Mouse (Mus musculus) 416B (cell line): ENCODE results near the gene Gng7.

Experiments used
- DNase-seq: peaks from one replicate; pipeline ENCODE4 v3.0.0; 2011; ENCODE audit warnings: low read depth

Gng7 gene

DNA sequence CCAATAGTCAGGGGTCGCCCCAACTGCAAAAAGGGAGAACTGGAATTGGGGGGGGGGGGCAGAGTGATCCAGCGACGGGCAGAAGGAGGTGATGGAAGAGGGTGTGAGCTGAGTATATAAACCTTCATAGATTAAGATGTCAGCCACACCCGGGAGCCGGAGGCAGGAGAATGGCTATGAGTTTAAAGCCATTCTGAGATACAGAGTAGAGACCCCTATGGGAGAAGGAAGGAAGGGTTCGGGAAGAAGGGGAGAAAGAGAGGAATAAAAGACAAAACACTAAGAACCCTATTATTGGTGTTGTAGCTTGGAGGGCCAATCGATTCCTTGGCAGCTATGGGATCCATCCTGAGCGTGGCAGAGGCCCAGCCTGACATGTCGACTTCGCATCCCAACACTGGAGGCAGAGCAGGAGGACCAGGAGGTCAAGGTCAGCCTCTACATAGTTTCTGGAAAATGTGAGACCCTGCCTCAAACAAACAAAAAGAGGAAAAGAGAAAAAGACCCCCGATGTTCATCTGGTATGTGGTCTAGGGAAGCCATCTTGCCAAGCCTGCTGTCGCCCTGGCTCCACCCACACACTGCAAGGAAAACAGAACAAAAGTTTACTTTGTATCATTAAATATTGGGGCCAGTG, 11.0 kb upstream of the Gng7 start, which contains the start of gene Diras1:
Gene Diras1, minus strand, starts transcription at position 24 of the 637 bp plus-strand sequence.
- no peak for DNase-seq

DNA sequence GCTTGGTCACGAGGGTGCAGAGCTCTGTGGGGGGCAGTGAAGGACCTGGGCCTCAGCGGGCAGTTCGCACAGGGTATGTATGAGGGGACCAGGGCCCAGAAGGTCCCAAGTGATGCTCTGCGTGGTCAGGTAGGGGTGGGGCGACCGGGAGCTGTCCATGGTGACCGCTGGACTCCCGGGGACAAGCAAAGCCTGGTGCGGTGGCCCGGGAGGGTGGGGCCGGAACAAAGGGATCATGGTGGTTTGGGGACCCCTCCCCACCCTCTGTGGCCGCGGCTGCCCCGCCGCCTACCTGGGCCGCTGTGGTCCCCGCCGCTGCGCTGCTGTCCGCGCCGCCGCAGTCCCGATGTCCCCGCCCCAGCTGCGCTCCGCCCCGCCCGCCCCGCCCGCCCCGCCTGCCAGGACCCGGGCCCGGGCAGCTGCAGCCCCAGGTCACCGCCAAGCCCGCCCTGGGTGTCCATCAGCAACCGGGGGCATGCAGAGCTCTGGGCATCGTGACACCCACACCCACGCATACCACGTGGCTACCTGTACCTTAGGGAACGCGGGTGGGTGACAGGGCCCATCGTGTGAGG, 10.4 kb upstream of the Gng7 start:
- no peak for DNase-seq

DNA sequence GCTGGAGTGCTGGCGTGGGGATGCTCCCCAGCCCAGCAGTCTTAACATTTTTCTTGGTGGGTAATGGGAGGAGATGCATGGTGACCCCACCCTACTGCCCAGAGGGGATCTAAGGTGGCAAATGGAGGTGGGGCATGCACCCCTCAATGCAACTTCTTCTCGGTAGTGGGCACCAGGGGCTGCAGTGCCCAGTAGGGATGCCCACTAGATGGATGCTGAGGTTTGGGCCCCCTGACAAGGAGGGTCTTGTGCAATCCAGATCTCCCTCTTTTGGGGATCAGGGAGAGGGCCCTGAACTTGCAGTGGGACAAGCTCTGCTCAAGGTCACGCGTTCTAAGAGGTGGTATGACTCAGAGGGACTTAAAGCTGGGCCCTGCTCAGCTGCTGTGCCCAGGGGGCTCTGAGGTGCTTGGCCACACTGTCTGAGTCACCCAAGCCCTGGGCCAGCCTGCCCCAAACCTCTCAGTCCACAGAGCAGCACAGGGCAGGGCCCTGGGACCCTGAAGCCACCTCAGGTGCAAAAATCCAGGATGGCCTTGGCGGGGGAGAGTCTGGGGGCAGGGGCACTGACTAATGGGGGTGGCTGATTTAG, 9.7 kb upstream of the Gng7 start:
- peak; percentile 17 for DNase-seq

DNA sequence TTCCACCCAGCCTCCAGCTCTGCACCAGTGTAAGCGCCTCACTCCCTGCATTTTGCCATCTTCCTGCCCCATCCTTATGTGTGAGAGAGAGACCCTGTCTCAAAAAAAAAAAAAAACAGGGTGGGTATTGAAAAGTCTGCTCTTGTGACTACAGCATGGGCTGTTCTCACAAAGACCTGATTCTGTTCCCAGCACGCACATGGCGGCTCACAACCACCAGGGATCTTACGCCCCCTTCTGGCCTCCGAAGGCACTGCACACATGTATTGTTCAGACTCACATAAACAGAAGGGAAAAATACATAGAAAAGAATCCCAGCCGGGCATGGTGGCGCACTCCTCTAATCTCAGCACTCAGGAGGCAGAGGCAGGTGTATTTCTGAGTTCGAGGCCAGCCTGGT, 8.0 kb upstream of the Gng7 start:
- DNase-seq, result peak; percentile 46

DNA sequence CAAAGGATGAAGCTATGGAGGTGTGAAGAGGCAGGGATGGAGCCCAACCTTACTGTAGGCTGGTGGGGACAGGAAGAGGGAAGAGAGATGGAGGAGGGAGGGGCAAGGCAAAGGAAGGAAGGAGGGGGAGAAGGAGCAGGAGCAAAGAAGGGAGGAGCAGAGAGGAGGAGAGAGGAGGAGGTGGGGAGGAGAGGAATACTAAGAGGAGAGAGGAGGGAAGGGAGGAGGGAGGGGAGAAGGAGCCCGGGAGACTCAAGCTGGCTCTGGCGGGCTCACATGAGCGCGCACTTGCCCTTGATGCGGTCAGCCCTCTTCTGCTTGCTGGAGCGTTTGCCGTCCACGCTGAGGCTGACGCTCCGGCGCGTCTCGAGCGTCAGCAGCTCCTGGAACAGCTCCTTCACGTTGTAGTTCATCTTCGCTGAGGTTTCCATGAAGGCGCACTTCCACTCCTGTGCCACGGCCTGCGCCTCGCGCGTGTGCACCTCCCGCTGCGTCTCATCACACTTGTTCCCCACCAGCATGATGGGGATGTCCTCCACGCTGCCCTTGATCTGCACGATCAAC, 6.9 kb upstream of the Gng7 start:
- DNase-seq, result no peak

DNA sequence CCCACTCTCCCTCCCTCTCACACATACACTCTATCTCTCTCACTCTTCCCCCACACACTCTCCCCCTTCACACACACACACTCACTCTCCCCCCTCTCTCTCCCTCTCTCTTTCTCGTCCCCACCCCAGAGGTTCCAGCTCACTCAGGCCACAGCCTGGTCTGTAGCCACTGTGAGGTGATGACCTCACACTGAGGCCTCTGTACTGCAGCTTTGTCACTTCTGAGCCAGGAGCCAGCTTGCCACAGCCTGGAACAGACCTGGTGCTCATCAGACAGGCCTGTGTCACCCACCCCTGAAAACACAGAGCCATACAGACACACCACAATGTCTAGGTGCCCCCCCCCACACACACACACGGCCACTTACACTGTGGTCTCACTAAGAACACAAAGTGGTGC, 5.5 kb upstream of the Gng7 start:
- peak; percentile 14 for DNase-seq

DNA sequence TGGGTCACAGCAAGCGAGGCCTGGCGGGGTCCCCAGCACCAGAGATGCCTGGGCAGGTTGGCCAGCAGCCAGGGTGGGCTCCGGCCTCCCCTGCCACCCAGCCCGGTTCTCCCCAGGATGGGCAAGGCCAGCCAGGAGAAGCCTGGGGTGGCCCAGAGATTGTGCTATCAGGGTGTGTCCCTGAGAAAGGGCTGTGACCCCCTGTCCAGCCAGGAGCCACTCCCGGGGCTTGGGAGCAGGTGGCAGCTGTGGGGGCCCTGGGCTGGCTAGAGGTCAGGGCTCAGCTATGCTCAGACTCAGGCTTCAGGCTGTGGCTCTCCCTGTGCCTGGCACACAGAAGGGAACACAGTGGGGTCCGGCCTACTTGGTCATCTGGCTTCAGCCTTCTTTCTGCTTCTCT, 4.9 kb upstream of the Gng7 start:
- no peak for DNase-seq

DNA sequence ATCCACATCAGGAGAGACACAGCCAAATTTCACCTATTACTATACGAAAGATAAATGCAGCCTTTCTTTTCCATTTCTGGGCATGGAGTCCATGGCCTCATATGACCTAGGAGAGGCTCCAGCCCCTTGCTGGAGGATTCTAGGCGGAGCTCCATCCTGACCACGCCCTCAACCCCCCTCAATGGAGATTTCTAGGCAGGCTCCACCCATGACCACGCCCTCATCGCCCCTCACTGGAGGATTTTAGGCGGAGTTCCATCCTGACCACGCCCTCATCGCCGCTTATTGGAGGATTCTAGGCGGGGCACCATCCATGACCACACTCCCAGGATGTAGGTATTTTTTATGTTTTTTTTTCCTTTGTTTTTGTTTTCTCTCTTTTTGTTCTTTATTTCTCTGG, 3.6 kb upstream of the Gng7 start:
- DNase-seq, result peak; percentile 79

DNA sequence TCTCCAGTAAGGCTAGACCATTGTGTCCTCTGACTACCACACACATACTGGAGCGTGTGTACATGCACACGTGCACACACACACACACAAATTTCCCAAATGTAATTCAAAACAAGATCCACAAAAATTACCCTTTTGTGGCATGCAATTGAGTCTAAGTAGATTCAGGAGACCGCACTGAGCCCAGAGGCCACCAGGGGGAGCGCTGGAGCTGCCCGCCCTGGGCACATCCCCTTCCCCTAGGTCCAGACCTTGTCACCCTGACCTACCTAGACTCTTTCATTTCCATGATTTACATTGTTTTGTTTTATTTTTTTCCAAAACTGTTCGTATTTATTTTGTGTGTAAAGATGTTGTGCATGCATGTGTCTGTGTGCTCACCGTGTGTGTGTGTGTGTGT, 1.9 kb upstream of the Gng7 start:
- peak; percentile 73 for DNase-seq

DNA sequence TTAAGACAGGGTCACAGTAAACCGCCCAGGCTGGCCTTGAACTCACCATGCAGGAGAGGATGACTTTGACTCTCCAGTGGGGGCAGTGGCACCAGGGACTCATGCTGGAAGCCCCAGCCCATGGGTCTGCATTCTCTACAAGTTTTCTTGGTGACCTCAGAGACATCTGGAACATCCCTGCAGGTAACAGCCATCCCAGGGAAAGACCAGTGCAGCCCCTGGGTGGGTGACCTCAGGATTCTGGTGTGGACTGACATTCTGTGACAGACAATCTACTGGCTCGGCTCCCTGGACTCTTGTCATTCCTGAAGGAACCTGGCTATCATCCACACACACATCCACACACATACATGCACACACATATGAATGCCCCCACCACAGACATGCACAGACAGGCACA, 921 bp upstream of the Gng7 start:
- no peak for DNase-seq

DNA sequence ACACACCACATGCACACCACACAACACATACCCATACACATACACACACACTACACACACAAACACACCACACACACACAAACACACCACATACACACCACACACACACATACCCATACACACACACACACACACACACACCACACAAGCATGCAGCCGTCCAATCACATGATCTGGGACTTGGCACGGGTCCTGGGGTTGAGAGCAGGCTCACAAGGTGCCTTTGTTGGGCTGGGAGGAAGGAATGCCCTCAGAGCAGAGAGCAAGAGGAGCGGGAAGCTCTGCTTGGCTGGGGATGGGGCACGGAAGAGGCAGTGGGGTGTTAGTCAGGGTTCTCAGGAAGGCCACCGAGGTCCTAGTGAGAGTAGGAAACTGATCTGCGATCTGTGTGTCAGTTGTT, 3.9 kb downstream of the Gng7 start:
- no peak for DNase-seq

DNA sequence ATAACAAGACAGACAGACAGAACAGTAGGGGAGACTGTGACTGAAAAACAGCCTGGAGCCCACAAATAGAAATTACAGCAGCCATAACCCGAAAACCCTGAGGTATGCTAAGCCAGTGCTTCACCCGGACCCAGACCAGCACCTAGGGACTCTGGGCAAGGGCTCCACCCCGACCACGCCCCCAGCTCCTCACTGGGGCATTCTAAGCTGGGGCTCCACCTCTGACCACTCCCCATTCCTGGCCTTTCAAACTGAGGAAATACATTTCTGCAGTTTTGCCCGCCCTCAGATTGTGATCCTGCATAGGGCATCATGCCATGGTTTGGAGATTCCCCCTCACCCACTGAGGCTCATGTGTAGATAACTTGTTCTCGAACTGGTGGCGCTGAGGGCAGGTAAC, 7.5 kb downstream of the Gng7 start:
- peak; percentile 60 for DNase-seq

DNA sequence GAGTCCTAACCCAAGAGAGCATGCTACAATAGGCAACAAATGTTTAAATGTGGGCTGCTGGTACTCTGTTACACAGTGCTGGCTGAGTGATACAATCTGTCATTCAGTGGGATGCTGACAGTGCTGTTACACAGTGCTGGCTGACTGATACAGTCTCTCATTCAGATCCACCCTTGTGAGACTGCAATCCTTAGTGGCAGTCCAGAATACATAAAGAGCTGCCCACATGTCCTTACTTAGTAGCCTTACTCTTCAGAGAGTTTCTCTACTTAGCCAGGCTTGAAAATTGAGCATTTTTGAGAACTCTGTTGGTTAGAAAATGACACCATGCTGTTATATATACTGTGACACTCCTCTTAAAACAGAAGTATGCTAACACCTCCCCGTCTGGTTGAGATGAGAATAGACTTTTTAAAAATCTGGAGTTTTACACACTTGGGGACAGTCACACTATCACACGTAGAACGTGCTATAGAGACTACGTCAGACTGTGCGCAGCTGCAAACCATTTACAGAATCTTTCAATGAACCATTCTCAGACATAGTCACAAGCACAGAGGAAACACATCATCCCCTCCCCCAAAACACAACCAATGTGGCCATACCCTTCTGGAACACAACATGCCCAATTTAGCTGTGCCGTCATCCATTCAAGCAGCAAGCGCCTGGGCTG, 8.6 kb downstream of the Gng7 start:
- no peak for DNase-seq

DNA sequence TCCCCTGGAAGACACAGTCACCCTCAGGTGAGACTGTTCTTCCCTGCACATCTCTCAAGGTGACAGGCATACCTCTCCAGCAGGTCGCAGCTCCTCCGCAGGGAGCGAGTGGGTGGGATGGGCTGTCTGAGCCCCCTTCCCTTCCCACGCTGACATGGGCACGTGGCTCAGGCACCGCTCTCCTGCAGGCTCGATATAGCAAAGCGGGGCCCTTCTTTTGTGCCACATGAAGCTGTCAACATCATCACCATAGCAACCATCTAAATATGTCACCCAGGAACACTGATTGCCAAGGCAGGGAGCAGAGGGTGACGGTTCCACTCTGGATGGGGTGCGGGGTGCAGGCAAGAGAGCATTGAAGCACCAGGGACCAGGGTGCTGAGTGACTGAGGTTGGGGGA, 13.6 kb downstream of the Gng7 start:
- no peak for DNase-seq

DNA sequence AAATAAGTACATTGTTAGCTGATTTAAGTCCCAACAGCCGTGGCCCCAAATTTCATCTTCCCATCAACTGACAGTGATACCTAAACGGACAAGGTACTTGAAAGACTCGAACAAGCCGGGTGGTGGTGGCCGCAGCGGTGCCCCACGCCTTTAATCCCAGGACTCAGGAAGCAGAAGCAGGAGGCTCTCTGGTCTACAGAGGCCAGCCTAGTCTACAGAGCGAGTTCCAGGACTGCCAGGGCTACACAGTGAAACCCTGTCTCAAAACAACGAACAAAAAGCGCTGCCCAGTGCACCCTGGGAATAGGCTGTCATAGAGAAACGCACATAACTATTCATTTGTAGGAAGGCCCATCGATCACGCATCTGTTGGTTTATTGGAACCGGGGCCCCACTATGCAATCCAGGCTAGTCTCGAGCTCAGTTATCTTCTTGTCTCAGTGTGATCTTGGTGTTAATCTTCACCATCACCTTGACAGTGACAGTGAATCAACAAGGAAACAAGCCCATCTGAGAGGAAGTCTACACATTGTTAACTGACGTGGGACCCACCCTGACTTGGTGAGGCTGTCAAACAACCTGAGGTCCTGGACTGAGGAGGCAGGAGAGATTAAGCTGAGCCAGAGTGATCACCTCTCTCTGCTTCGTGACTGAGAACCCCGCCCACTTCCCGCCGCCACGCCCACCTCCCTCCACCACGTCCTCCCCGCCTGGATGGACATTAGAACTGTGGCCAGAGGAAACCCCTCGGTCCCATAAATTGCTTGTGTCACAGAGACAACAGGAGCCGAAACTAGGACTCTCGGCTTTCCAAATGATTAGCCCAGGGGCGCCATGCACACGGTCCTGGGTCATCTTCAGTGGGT, 14.3 kb downstream of the Gng7 start:
- DNase-seq, result peak; percentile 42

DNA sequence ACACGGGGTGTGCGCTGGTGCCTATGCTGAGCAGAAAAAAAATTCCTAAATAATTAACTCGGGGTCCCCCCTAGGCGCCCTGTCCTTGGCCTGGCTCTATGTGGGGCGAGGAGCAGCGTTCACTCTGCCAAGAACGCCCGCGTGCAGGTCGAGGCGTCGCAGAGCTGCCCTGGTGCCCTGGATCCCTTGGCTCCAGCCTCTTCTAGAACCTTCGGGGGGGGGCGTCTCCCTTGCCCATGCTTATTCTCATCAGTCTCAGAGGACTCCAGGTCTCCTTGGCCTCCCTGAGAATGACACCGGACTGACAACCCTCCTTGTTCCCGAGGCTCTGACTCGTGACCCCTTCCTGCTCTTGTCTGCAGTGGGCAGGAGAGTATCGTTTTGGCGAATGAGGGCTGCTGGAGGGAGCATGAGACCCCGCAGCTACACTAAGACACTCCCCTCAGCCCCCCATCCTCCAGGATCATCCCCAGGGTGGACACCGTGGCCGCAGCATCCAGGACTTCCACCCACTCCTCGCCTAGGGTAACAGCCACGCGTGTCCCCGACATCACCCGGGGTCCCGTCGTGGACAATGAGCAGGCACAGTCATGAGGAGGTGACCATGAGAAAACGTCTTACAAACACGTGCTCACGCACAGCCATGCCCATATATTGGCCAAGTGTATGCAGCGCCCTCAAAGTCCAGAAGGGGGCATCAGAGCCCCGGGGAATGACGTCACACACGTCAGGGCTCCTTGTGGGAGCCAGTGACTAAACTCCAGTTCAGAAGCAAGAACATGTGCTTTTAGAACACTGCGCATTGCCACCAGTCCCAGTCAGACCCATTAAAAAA, 15.2 kb downstream of the Gng7 start:
- peak; percentile 93 for DNase-seq

DNA sequence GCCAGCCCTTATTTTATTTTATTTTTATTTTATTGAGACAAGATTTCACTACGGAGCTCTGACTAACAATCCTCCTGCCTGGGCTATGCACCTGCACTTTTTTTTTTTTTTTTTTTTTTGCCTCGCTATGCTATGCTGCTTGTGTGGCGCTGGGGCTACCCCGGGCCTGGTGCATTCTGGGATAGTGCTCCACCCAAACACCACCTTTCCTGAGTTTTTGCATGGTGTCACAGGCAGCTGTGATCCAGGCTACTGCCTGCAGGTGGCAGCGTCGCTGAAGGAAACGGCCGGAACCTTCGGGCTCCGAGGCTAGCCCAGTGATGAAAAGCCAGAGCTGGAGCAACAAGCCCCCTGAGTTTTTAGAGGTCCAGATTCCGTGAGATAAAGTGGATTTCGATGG, 16.0 kb downstream of the Gng7 start:
- DNase-seq, result peak; percentile 83

DNA sequence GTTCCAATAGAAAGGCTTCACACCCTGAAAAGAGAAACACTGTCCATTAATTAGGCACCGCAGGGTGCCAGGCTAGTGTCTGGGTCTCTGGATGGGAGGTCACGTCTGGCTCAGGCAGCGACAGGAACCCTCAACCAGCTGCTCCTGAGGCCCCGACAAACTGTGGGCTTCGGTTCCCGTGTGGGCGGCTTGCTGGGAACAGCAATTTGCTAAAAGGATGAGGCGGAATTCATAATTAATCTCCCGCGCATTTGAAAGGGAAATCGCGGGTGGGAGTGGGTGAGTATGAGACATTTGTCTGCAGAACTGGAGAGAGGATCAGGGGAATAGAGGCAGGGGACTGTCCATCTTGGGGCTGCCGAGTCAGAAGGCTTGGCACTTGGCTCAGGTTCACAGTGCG, 16.7 kb downstream of the Gng7 start:
- DNase-seq, result no peak

DNA sequence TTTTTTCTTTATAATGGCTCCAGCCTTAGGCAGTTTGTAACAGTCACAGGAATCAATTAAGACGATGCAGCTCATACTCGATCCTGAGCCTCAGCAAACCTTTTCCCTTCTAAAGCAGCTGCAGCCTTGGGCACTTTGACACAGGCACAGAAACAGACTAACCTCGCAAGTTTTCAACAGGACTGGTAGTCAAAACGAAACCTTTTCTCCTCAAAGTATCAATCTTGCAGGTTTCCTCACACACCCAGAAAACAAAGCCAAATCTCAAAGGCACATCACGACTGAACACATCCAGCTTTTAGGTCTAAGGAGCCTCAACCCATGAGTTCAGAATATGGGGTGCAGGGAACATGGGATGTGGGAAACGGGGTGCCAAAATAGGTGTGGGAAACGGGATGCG, 17.4 kb downstream of the Gng7 start:
- no peak for DNase-seq

DNA sequence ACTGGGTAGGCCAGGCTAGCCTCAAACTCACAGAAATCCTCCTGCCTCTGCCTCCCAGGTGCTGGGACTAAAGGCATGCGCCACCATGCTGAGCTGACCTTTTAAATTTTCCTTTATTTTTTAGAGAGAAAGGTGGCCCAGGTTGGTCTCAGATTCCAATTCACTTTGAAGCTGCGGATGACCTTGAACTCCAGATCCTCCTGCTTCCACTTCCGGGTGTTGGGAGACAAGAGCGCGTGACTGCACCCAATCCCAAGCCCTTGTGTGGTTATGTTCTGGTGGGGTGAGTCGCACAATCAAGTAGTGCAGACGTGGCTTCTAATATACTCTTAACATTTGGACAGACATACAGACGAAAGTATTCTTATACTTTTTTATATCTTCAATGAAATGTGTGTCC, 18.2 kb downstream of the Gng7 start:
- no peak for DNase-seq

DNA sequence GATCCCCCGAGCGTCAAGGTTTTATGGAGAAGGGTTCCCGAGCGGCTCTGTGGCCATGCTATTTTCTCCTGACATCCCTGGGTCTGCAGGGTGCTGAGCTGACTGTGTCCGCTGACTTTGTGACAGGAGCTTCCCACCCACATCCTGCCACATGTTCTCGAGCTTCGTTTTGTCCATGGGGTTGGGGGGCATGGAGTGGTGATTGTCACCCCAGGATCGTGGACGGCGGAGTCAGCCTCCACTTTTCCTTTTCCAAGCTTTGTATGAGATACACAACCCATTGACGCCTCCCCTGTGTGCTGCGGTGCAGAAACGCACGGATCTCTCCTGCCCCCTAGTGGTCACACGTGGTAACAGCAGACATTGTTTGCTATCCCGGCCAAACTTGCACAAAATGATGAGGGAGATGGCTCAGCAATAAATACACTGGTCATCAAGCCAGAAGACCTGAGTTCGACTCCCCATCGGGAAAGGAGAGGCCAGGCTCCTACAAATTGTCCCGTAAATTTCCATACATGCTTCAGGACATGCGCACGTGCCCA, 19.6 kb downstream of the Gng7 start:
- peak; percentile 81 for DNase-seq
